Mouse (Mus musculus) cerebellum, adult 2 months (tissue): ENCODE data around the gene Castor1.

Source experiments
- CTCF ChIP-seq: fragments of 200-500 bp; IDR thresholded peaks from 2 replicates; pipeline ENCODE4 v1.5.1; 2011; ENCODE audit warnings: low read depth, mild to moderate bottlenecking, control low read depth, low read length, moderate library complexity, borderline replicate concordance; ENCODE audit not compliant: insufficient read depth
- POLR2A ChIP-seq: fragments of 200-500 bp; IDR thresholded peaks from 2 replicates; pipeline ENCODE4 v1.6.1; 2011; ENCODE audit warnings: low read length, control low read depth, borderline replicate concordance; ENCODE audit not compliant: insufficient read depth

DNA sequence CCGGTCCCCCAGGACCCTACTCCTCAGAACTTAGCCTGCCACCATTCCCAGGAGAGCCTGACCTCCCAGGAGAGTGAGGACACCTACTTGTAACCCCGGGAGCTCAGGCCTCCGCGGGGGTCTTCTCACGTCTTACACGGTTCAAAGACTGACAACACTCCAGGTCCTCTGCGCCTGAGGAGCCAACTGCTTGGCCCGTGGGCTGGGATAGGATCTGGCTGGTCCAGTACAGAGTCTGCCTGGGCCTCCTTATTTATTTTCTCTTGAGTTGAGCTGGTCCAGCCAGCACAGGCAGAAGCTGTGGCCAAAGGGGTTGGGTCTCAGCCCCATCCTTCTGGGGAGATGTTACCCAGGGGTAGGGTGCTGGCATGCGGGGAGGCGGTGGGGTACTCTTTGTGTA lies 3.0 kb upstream of the Castor1 start:
- TF ChIP-seq CTCF (no peak), POLR2A (no peak)
